Comparison of ENCODE assay signal across 7 mouse cellular contexts in the genomic region with DNA sequence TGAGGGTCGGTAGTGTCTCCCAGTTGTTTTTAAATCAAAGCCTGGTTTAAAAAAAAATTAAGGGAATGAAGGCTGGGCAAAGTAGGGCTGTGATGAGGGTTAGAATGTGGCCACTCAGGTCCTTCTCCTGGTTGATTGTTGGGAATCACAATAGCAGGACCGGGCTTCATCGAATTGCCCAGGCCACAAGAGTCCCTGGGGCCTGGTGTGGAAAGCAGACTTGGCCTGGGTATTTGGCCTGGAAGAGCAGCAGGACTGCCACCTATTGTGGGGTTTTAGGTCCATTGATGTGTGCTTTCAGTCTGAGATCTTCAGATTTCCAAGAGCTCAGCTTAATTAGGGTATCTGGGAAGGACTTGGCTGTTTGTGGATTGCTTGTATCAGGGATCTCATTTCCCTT. TPM values are rescaled to one million over a fixed set of nuclear protein-coding genes. Genes with fewer than 3 reads are reported as not detected.
A peak's percentile ranks its signal among the peaks of the same experiment; 100 is the strongest.
DNase-seq lines count a peak whose midpoint lies in the region; ATAC-seq and TF ChIP-seq lines count a peak whose summit lies in the region.

No protein-coding gene starts in this region.

- H3K4me1 ChIP-seq in embryonic facial prominence, embryonic 13.5 days, result peaks cover 41% of the 10 kb centered on the region
- H3K4me1 ChIP-seq in intestine, embryonic 16.5 days (ENCODE audit: control insufficient read depth, insufficient read depth, low read length), result peaks cover 20% of the 10 kb centered on the region
- H3K4me1 ChIP-seq in olfactory bulb, adult 2 months (ENCODE audit: control insufficient read depth, insufficient read depth, low read length), result peaks cover 18% of the 10 kb centered on the region

- H3K4me3 ChIP-seq in left cerebral cortex, adult 2 months, result peak overlapping the region; percentile 73
- peak overlapping the region; percentile 74 for H3K4me3 ChIP-seq in embryonic facial prominence, embryonic 13.5 days
- H3K4me3 ChIP-seq in intestine, embryonic 16.5 days (ENCODE audit: low read length), result peak overlapping the region; percentile 79
- H3K4me3 ChIP-seq in olfactory bulb, adult 2 months (ENCODE audit: insufficient read depth, low read depth, low read length), result peak overlapping the region; percentile 75

- peak overlapping the region; percentile 84 for H3K4me2 ChIP-seq in embryonic facial prominence, embryonic 13.5 days
- peak overlapping the region; percentile 77 for H3K4me2 ChIP-seq in intestine, embryonic 16.5 days (ENCODE audit: low read depth, low read length)

- H3K9ac ChIP-seq in embryonic facial prominence, embryonic 13.5 days, result peak overlapping the region; percentile 84
- H3K9ac ChIP-seq in intestine, embryonic 16.5 days (ENCODE audit: low read depth, low read length), result peak overlapping the region; percentile 82

- peak overlapping the region; percentile 99 for H3K27ac ChIP-seq in left cerebral cortex, adult 2 months
- H3K27ac ChIP-seq in embryonic facial prominence, embryonic 13.5 days, result 0 out of 2 replicates have a peak overlapping the region, but pooled peaks have one; percentile 95
- peak overlapping the region; percentile 52; the same call in 1 of the 2 replicates for H3K27ac ChIP-seq in intestine, embryonic 16.5 days (ENCODE audit: low read length)
- H3K27ac ChIP-seq in olfactory bulb, adult 2 months (ENCODE audit: insufficient read depth, low read depth, low read length), result peak overlapping the region; percentile 29

- no peaks in the 10 kb centered on the region for H3K9me3 ChIP-seq in embryonic facial prominence, embryonic 13.5 days
- H3K9me3 ChIP-seq in intestine, embryonic 16.5 days (ENCODE audit: control insufficient read depth, low read length), result no peaks in the 10 kb centered on the region

- intact Hi-C loops in left cerebral cortex, adult 2 months (cut with DNase I), result no loop called here
- intact Hi-C loops in left cerebral cortex, postnatal 14 days (cut with DNase I), result loop anchor here (5.0 kb wide), 1 partner anchor 115 kb away; a partner anchor contains a TSS

- whole genome bisulfite sequencing in embryonic facial prominence, embryonic 13.5 days, result 41% methylated on average over 3 of the region's 3 CpGs
- 49% methylated on average over 3 of the region's 3 CpGs for WGBS in intestine, embryonic 16.5 days
- 5% methylated on average over 3 of the region's 3 CpGs for WGBS in olfactory bulb, adult 2 months

- TF ChIP-seq POLR2A in olfactory bulb, adult 2 months (IDR thresholded peaks at IDR 0.05; ENCODE audit: insufficient read depth, low read depth, low read length), result no peak

- H3K36me3 ChIP-seq in embryonic facial prominence, embryonic 13.5 days, result peaks cover 23% of the 10 kb centered on the region
- peaks cover 10% of the 10 kb centered on the region for H3K36me3 ChIP-seq in intestine, embryonic 16.5 days (ENCODE audit: control insufficient read depth, insufficient read depth, low read length)

- H3K27me3 ChIP-seq in embryonic facial prominence, embryonic 13.5 days, result no peaks in the 10 kb centered on the region
- H3K27me3 ChIP-seq in intestine, embryonic 16.5 days (replicated peaks; ENCODE audit: control insufficient read depth, insufficient read depth, low read length), result no peaks in the 10 kb centered on the region

- DNase-seq in left cerebral cortex, adult 2 months (ENCODE audit: extremely low spot score in 1 of 2, low spot score in 2 of 2), result no peak
- no peak for DNase-seq in left cerebral cortex, postnatal 14 days (ENCODE audit: low spot score in 2 of 2)
- DNase-seq in thymus, adult 18-20 months, result no peak
- no peak for DNase-seq in gastrocnemius, postnatal 25 days

- TF ChIP-seq CTCF in left cerebral cortex, adult 2 months (IDR thresholded peaks at IDR 0.05), result no peak; the same call in 1 of the 2 replicates
- no peak for TF ChIP-seq CTCF in olfactory bulb, adult 2 months (IDR thresholded peaks at IDR 0.05; ENCODE audit: insufficient read depth, low read depth, low read length)

- ATAC-seq in embryonic facial prominence, embryonic 13.5 days (ENCODE audit: insufficient number of reproducible peaks, insufficient read depth, low FRiP score, low TSS enrichment, low read depth), result no peak
- no peak for ATAC-seq in intestine, embryonic 16.5 days

RNA-seq across cellular contexts. Expression of a gene that starts 10.1 kb away (rescaled TPM):
- 100 to 1,000 TPM; 220 to 228 TPM for total RNA-seq in left cerebral cortex, adult 2 months (2021)
- 100 to 1,000 TPM; 188 to 210 TPM for total RNA-seq in left cerebral cortex, postnatal 14 days (2021)
- polyA plus RNA-seq in embryonic facial prominence, embryonic 13.5 days (2015; fragmentation: Nextera tagmentation; extraction: Ambion mirVana), result 29.4 and 30.3 TPM in 2 replicates
- polyA plus RNA-seq in intestine, embryonic 16.5 days (2015; fragmentation: Nextera tagmentation; extraction: Ambion mirVana), result 12.5 and 14.5 TPM in 2 replicates
- 278 TPM in 1 of 2 replicates, not detected in the other for polyA plus RNA-seq in olfactory bulb, adult 2 months (2012; ENCODE audit: insufficient read depth, insufficient read length, low replicate concordance, missing spikeins)
- 100 to 1,000 TPM; 113 to 168 TPM for total RNA-seq in gastrocnemius, postnatal 25 days (2021)

RNA-seq across cellular contexts. Expression of a gene that starts 46.3 kb away (rescaled TPM):
- 10 to 100 TPM; 34.8 to 41.4 TPM for total RNA-seq in left cerebral cortex, adult 2 months (2021)
- total RNA-seq in left cerebral cortex, postnatal 14 days (2021), result 10 to 100 TPM; 25.8 to 31.8 TPM
- 25.6 and 26.7 TPM in 2 replicates for polyA plus RNA-seq in embryonic facial prominence, embryonic 13.5 days (2015; fragmentation: Nextera tagmentation; extraction: Ambion mirVana)
- 25.3 and 28.6 TPM in 2 replicates for polyA plus RNA-seq in intestine, embryonic 16.5 days (2015; fragmentation: Nextera tagmentation; extraction: Ambion mirVana)
- polyA plus RNA-seq in olfactory bulb, adult 2 months (2012; ENCODE audit: insufficient read depth, insufficient read length, low replicate concordance, missing spikeins), result not detected in 2 replicates
- total RNA-seq in gastrocnemius, postnatal 25 days (2021), result 10 to 100 TPM; 47.4 to 85.8 TPM

RNA-seq across cellular contexts. Expression of a gene that starts 59.4 kb away (rescaled TPM):
- 10 to 100 TPM; 31.1 to 32.8 TPM for total RNA-seq in left cerebral cortex, adult 2 months (2021)
- 10 to 100 TPM; 31.8 to 39.8 TPM for total RNA-seq in left cerebral cortex, postnatal 14 days (2021)
- polyA plus RNA-seq in embryonic facial prominence, embryonic 13.5 days (2015; fragmentation: Nextera tagmentation; extraction: Ambion mirVana), result 164 and 172 TPM in 2 replicates
- polyA plus RNA-seq in intestine, embryonic 16.5 days (2015; fragmentation: Nextera tagmentation; extraction: Ambion mirVana), result 119 and 122 TPM in 2 replicates
- polyA plus RNA-seq in olfactory bulb, adult 2 months (2012; ENCODE audit: insufficient read depth, insufficient read length, low replicate concordance, missing spikeins), result not detected in 2 replicates
- total RNA-seq in gastrocnemius, postnatal 25 days (2021), result 10 to 100 TPM; 35.3 to 40.3 TPM

RNA-seq across cellular contexts. Expression of a gene that starts 59.8 kb away (rescaled TPM):
- total RNA-seq in left cerebral cortex, adult 2 months (2021), result 100 to 1,000 TPM; 420 to 427 TPM
- 100 to 1,000 TPM; 445 to 467 TPM for total RNA-seq in left cerebral cortex, postnatal 14 days (2021)
- polyA plus RNA-seq in embryonic facial prominence, embryonic 13.5 days (2015; fragmentation: Nextera tagmentation; extraction: Ambion mirVana), result 148 and 151 TPM in 2 replicates
- 288 and 307 TPM in 2 replicates for polyA plus RNA-seq in intestine, embryonic 16.5 days (2015; fragmentation: Nextera tagmentation; extraction: Ambion mirVana)
- 365 TPM in 1 of 2 replicates, not detected in the other for polyA plus RNA-seq in olfactory bulb, adult 2 months (2012; ENCODE audit: insufficient read depth, insufficient read length, low replicate concordance, missing spikeins)
- 1,000 to 10,000 TPM; 1,158 to 1,247 TPM for total RNA-seq in gastrocnemius, postnatal 25 days (2021)

Comparison
In these comparisons a context has a peak if more than half of its experiments do, and no peak if none do; other contexts are left out.
1. H3K27ac ChIP-seq: peak in every context shown above with its lines; median percentile 99 in left cerebral cortex, adult 2 months; 95 in embryonic facial prominence, embryonic 13.5 days; 52 in intestine, embryonic 16.5 days; 29 in olfactory bulb, adult 2 months.